Mouse (Mus musculus): ENCODE measurements at regions not wholly inside any gene's neighbourhood (a gene's known extent, or its start where the extent isn't known, plus 50 kb on each side); places are given as distances from the start of the nearest gene placed in this dataset.
"Not testable (repeated sequence)": the region's sequence is repeated elsewhere in the genome, so short reads cannot be mapped to it uniquely, and the experiment has no call there.

- DNase-seq (ENCODE audit: low spot score) = no peak
These were observed 193.6 kb upstream of the Six2 start for GRCm38 (mm10) chr17:85881636-85882170.

GRCm38 (mm10) chr17:85881046-85881445, 193.0 kb upstream of the Six2 start:
- no peak for DNase-seq (ENCODE audit: low spot score)

- DNase-seq (ENCODE audit: low spot score) = peak; percentile 5
These were observed 189.4 kb upstream of the Six2 start for GRCm38 (mm10) chr17:85877426-85877825.

GRCm38 (mm10) chr17:85876853-85877252, 188.8 kb upstream of the Six2 start:
- no peak for DNase-seq (ENCODE audit: low spot score)

GRCm38 (mm10) chr17:85873853-85874586, 185.9 kb upstream of the Six2 start:
- DNase-seq (ENCODE audit: low spot score) = no peak

GRCm38 (mm10) chr17:85872903-85873413, 184.9 kb upstream of the Six2 start:
- DNase-seq (ENCODE audit: low spot score) = no peak

DNA sequence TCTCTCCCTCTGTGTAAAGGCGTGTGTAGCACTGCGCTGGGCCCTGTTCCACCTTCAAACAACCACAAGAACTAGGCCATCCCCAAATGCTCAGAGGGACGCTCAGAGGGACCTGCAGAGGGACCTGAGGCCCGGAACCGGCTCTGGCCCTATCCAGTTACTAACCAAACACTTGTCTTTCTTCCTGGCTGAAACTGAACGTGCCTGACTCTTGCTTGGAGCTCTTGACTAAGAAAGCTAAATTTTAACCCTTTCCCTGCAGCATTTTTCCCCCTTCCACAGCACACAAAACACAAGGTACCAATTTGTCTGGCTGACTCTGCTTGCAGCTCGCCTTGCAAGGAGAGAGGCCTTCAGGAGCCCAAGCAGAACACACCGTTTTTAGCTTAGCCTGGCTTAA, 182.3 kb upstream of the Six2 start:
- no peak for DNase-seq (ENCODE audit: low spot score)

GRCm38 (mm10) chr17:85869179-85869578, 181.1 kb upstream of the Six2 start:
- no peak for DNase-seq (ENCODE audit: low spot score)

GRCm38 (mm10) chr17:85867945-85868616, 180.0 kb upstream of the Six2 start:
- DNase-seq (ENCODE audit: low spot score) = no peak

GRCm38 (mm10) chr17:85866581-85866980, 178.5 kb upstream of the Six2 start:
- no peak for DNase-seq (ENCODE audit: low spot score)

DNA sequence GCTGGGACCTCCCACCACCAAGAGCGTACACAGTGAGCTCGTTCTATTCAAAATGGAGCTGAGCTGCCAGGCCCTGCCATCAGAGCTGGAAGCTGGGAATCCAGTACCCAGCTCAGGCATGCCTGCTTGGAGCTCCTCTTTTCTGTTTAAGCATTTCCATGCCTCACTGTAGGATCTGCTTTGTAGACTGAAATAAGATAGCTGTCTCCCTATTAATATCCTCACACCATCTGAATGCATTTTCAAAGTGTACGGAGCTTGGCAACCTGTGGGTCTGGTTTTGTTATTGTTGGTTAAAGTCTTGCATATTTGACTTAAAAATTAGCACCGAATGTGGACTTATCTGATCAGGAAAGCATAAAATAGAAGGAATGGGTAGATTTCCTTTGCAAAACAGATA, 177.9 kb upstream of the Six2 start:
- DNase-seq (ENCODE audit: low spot score) = no peak

GRCm38 (mm10) chr17:85861328-85861727, 173.3 kb upstream of the Six2 start:
- DNase-seq (ENCODE audit: low spot score) = no peak

GRCm38 (mm10) chr17:85860797-85861196, 172.7 kb upstream of the Six2 start:
- DNase-seq (ENCODE audit: low spot score) = no peak

DNA sequence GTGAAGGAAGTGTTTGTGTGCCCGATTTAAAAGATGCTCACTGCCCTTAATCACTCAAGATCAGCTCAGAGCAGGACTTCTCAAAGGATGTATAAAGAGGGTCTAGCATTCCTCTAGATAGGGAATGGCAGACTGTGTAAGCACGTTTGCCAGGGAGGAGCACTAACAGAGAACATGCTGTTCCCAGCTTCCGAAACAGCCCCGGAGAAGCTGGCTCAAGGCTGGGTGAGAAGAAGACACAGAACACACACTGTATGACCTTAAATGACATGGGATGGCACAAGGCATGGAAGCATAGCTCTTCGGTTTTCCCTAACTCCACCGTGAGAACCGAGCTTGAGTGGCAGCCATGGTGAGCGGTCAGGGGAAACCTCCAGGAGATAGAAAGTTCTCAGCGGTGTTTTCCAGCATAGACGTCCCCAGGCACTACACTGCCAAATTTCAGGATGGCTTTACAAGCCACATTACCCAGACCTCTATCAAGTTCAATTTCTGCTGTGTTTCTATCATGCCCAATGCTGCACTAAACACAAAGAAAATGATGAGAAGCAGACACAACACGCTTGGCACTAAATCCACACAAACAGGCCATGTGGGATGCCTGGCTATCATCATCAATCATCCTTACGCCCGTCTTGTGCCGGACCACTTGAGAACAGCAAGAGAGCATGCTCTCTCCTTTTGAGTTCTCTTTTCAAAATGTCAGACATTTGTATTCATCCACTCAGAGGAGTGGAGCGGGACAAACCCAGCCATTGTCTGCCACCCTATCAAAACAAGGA, 172.0 kb upstream of the Six2 start:
- no peak for DNase-seq (ENCODE audit: low spot score)

DNA sequence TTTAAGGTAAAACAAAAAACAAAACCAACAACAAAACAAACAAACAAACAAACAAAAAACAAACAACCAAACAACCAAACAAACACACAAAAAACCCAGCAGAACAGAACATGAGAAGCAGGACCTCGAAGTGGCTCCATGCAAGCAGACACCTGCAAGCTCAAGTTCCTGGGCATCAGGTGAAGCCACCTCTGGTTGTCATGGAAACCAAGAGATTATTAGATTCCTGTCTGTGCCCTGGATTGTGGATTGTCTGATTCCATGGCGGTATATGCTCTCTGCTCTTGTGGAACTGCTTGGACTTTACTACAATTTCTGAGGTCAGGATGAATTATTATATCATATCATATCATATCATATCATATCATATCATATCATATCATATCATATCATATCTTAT, 170.4 kb upstream of the Six2 start:
- DNase-seq (ENCODE audit: low spot score) = no peak

DNA sequence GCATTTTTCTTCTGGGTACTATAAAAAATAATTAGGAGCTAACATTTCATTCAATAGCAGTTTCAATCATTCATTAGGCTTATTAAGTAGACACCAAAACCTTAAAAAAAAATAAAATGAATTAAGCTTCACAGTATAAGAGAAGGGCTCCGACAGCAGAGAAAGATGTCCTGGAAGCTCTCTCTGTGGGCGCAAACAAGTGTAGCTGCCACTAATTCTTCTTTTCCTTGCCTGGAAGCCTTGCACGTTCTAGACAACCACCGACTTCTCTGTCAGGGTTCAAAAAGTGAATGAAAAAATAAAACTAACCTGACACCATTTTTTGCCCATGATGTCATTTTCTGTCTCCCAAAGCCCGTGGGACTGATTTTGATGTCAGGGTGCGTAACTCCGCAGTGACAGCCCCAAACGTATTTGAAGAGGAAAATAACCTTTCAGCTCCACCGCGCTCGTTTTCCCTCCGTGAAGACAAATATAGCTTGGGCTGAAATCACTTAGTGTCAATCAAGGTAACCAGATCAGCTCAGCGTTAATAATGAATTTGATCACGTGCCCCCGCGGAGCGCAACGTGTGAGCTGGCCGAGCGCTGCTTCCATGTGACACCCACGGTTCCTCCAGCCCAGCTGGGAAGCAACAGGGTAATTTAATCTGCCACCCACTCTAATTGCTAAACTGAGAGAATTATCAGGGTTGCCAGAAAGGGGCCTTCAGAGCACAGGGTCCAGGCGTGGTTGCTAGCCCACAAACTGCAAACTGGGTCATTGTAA, 169.8 kb upstream of the Six2 start:
- DNase-seq (ENCODE audit: low spot score) = no peak

DNA sequence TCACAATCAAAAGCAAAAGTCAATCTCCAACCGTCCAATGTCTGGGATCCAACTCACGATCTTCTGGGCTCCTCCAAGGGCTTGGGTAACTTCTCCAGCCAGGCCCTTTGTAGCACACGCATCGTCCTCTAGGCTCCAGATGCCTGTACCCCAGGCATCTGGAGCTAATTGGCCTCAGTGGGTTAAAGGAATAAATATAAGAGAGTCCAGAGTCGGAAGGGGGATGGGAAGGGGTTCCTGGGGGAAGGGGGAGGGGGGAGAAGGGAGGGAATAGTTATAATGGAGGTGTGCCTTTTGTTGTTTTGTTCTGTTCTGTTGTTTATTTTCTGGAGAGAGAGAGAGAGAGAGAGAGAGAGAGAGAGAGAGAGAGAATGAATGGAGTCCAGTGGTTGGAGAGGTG, 168.8 kb upstream of the Six2 start:
- DNase-seq (ENCODE audit: low spot score) = not testable (repeated sequence)

GRCm38 (mm10) chr17:85853156-85853555, 165.1 kb upstream of the Six2 start:
- no peak for DNase-seq (ENCODE audit: low spot score)

- DNase-seq (ENCODE audit: low spot score) = no peak
These were observed 160.5 kb upstream of the Six2 start for GRCm38 (mm10) chr17:85848526-85848925.

DNA sequence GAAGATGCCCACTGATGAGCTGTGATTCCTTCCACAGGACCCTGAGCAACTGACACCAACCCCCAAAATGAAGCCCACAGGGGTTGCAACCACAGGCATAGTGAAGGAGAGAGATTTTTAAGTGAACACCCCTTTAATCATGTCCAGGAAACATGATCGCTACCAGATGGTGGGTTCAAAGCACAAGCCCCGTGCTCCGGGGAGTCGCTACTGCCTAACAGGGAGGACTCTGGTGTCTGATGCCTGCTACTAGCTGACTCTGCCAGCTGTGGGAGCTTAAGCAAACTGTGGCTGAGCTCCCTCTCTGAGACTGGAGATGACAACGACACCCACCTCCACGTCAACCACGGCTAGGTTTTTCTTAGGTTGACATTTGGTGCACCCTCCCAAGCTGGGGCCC, 159.7 kb upstream of the Six2 start:
- DNase-seq (ENCODE audit: low spot score) = no peak

GRCm38 (mm10) chr17:85845059-85845458, 157.0 kb upstream of the Six2 start:
- DNase-seq (ENCODE audit: low spot score) = no peak

GRCm38 (mm10) chr17:85844486-85844885, 156.4 kb upstream of the Six2 start:
- DNase-seq (ENCODE audit: low spot score) = no peak
